Mouse (Mus musculus) midbrain, embryonic 14.5 days (tissue): ENCODE data around the gene Unk. TPM values are rescaled to one million over a fixed set of nuclear protein-coding genes. Genes with fewer than 3 reads are reported as not detected.
A peak's percentile ranks its signal among the peaks of the same experiment; 100 is the strongest.

Experiments
- ATAC-seq: fragments of 200-750 bp; cut with Nextera tagmentation; 2 replicates; pipeline ENCODE4 v1.8.0; 2017; ENCODE audit warnings: moderate number of reproducible peaks, moderate library complexity; ENCODE audit not compliant: low FRiP score, low TSS enrichment
- DNase-seq: peaks from one replicate; pipeline ENCODE4 v3.0.0-alpha.2; 2015
- H3K27ac ChIP-seq: fragments of 300-500 bp; sonication (generic); replicated peaks from 2 replicates; pipeline ENCODE4 v1.5.1; 2014; ENCODE audit warnings: mild to moderate bottlenecking, low read depth, low read length, moderate library complexity
- H3K27me3 ChIP-seq: fragments of 300-500 bp; sonication (generic); 2 replicates; pipeline ENCODE4 v1.6.1; 2014; ENCODE audit warnings: low read length, control low read depth, mixed read lengths; ENCODE audit not compliant: control insufficient read depth, insufficient read depth
- H3K36me3 ChIP-seq: fragments of 300-500 bp; sonication (generic); 2 replicates; pipeline ENCODE4 v1.6.1; 2014; ENCODE audit warnings: low read length, control low read depth; ENCODE audit not compliant: control insufficient read depth, insufficient read depth
- H3K4me1 ChIP-seq: fragments of 300-500 bp; sonication (generic); 2 replicates; pipeline ENCODE4 v1.6.1; 2014; ENCODE audit warnings: mild to moderate bottlenecking, antibody characterized with exemption, low read length, control low read depth; ENCODE audit not compliant: control insufficient read depth, insufficient read depth
- H3K4me2 ChIP-seq: fragments of 300-500 bp; sonication (generic); 2 replicates; pipeline ENCODE4 v1.6.1; 2014; ENCODE audit warnings: mild to moderate bottlenecking, low read length, moderate library complexity
- H3K4me3 ChIP-seq: fragments of 300-500 bp; sonication (generic); replicated peaks from 2 replicates; pipeline ENCODE4 v1.5.1; 2014; ENCODE audit warnings: low read depth, low read length
- H3K9ac ChIP-seq: fragments of 300-500 bp; sonication (generic); replicated peaks from 2 replicates; pipeline ENCODE4 v1.6.1; 2014; ENCODE audit warnings: mild to moderate bottlenecking, low read length, moderate library complexity
- H3K9me3 ChIP-seq: fragments of 300-500 bp; sonication (generic); 2 replicates; pipeline ENCODE4 v1.6.1; 2016; ENCODE audit warnings: low read length, control low read depth, mixed read lengths; ENCODE audit not compliant: control insufficient read depth
- WGBS: fragments of 180-500 bp; shearing (Covaris S2); extraction: QIAGEN DNeasy Blood & Tissue Kit; methylation state at CpG from one replicate; pipeline ENCODE4 v1.1.7; 2014; 5-methylcytosine and 5-hydroxymethylcytosine counted together
- polyA plus RNA-seq: library from polyadenylated mRNA; unstranded; fragments of >200 nt; fragmentation: Nextera tagmentation; extraction: Ambion mirVana; gene quantifications from 2 replicates; pipeline ENCODE4 v1.2.1, GENCODE M21; 2014

The Unk gene
- polyA plus RNA-seq, 1 experiment from 2014 or later: 33.0 TPM

DNA sequence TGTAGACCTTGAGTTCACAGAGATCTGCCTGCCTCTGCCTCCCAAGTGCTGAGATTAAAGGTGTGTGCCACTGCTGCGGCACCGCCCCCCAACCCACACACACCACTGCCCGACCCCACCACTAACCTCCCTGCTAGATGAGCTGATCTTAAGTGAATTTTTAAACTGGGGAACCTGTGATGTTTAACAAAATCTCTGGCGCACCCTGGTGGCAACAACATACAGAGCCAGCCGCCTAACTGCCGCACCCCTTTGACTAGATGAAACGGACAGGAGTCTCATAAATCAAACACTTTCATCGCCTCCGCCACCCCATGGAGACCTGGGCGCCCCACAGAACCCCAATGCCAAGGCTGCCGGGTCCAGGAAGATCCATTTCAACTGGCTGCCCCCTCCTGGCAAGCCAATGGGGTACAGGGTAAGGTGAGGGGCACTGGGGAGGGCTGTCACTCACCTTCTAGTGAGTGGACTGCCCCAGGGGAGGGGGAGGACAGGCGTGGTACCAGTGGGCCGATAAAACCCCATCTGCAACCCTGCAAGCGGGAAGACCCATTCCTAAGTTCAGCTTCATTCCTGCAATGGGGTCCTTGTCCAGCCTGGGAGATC is 30.5 kb upstream of the Unk start:
- H3K4me2 ChIP-seq: no peak overlapping the region
- ATAC-seq (no peak), DNase-seq (peak; percentile 86)
- H3K27me3 ChIP-seq: no peaks in the 10 kb centered on the region
- WGBS: 22% methylated on average over 14 of the region's 14 CpGs
- H3K27ac ChIP-seq: no peak overlapping the region
- H3K9ac ChIP-seq: no peak overlapping the region
- no peaks in the 10 kb centered on the region for H3K9me3 ChIP-seq
- H3K4me1 ChIP-seq: peaks cover 6% of the 10 kb centered on the region; the same call in 1 of the 2 replicates
- no peaks in the 10 kb centered on the region for H3K36me3 ChIP-seq
- H3K4me3 ChIP-seq: no peak overlapping the region

DNA sequence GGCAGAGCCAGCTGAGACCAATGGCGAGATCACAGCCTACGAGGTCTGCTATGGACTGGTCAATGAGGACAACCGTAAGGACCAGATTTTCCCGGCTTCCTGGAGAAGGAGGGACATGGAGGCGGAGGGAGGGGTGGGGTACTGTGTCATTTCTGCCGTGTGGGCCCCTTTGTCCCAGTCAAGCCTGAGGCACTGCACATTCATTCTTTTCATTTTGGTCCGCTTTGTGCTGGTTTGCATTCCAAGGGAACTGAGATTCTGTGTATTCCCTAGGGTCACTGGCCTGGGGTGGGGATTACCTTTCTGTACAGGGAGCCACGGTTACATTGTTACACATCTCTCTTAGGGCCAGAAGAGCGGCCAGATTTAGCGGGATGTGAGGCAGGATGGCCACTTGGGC is 29.5 kb upstream of the Unk start:
- H3K4me3 ChIP-seq: no peak overlapping the region
- no peak overlapping the region for H3K27ac ChIP-seq
- WGBS: 19% methylated on average over 10 of the region's 10 CpGs
- no peaks in the 10 kb centered on the region for H3K27me3 ChIP-seq
- H3K36me3 ChIP-seq: no peaks in the 10 kb centered on the region
- H3K9ac ChIP-seq: no peak overlapping the region
- no peaks in the 10 kb centered on the region for H3K9me3 ChIP-seq
- no peak overlapping the region for H3K4me2 ChIP-seq
- DNase-seq: peak; percentile 18
- peaks cover 16% of the 10 kb centered on the region for H3K4me1 ChIP-seq
- no peak for ATAC-seq

DNA sequence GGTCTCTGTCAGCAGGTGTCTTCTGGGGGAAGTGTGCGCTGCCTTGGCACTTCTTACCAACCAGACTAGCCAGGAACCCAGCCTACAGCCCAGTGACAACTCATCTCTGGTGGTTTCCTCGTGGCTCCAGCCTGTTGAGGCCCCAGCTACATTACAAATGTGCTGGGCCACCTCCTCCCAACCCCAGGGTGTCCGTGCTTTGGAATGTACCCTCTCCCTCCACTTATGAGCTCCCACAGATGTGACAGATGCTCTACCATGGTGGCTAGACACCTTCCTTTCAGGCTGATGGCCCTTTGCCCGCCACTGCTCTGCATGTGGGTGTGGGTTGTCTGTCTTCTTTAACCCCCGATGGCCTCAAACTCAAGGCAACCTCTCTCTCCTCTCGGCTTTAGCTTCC is 28.4 kb upstream of the Unk start:
- 76% methylated on average over 6 of the region's 6 CpGs for WGBS
- H3K4me3 ChIP-seq: no peak overlapping the region
- H3K27ac ChIP-seq: no peak overlapping the region
- H3K4me1 ChIP-seq: peaks cover 18% of the 10 kb centered on the region
- ATAC-seq (no peak), DNase-seq (no peak)
- H3K27me3 ChIP-seq: no peaks in the 10 kb centered on the region
- no peak overlapping the region for H3K9ac ChIP-seq
- H3K4me2 ChIP-seq: no peak overlapping the region
- no peaks in the 10 kb centered on the region for H3K9me3 ChIP-seq
- H3K36me3 ChIP-seq: no peaks in the 10 kb centered on the region

DNA sequence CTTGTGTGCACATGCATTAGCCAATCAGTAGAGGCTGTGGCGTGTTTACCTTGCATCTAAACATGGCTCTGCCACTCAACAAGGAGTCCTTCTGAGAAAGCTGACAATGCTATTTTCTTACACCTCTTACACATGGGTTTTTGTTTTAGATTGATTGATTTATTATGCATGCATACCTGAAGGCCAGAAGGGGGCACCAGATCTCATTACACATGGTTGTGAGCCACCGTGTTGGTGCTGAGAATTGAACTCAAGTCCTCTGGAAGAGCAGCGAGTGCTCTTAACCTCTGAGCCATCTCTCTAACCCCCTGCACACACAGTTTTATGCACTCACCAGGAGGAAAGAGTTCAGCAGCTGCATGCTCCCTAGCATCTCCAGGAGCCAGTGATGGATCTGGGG is 27.2 kb upstream of the Unk start:
- H3K27me3 ChIP-seq: no peaks in the 10 kb centered on the region
- no peak overlapping the region for H3K4me3 ChIP-seq
- H3K27ac ChIP-seq: no peak overlapping the region
- H3K4me1 ChIP-seq: peaks cover 18% of the 10 kb centered on the region
- H3K9me3 ChIP-seq: no peaks in the 10 kb centered on the region
- whole genome bisulfite sequencing: 94% methylated on average over 3 of the region's 3 CpGs
- H3K4me2 ChIP-seq: no peak overlapping the region
- H3K36me3 ChIP-seq: no peaks in the 10 kb centered on the region
- no peak for DNase-seq
- H3K9ac ChIP-seq: no peak overlapping the region
- no peak for ATAC-seq

DNA sequence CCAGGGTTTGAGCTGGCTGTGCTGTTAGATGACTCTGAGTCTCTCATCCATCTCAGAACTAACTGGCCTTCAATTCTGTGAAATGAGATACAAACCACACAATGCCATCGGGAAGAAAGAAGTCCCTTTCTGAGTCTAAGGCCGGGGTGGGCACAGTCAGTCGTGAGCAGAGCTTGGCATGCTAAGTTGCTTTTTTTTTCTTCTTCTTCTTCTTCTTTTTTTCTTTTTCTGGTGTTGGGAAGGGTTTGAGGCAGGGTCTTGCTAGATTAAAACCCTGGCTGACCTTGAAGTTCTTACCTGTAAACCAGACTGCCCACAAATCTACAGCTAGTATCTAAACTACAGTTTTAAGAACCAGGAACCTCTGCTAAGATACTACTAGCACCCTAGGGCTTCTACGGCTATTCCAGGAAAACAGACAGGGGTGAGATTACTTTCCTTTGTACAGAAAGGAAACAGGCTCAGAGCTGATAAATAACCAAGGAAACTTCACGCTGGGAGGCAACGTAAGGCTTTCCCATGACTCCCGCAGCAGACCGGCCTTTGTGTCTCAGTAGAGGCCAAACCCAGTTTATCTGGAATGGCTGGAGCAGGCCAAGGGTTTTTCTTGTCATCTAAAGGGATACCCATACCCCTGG is 25.8 kb upstream of the Unk start:
- Histone ChIP-seq H3K9me3 (no peaks in the 10 kb centered on the region), H3K27ac (no peak overlapping the region), H3K4me3 (peak overlapping the region; percentile 27), H3K36me3 (no peaks in the 10 kb centered on the region), H3K4me1 (peaks cover 18% of the 10 kb centered on the region), H3K9ac (peak overlapping the region; percentile 34; the same call in 1 of the 2 replicates), H3K4me2 (peak overlapping the region; percentile 62), H3K27me3 (no peaks in the 10 kb centered on the region)
- WGBS: 33% methylated on average over 8 of the region's 8 CpGs
- ATAC-seq (no peak), DNase-seq (no peak)

DNA sequence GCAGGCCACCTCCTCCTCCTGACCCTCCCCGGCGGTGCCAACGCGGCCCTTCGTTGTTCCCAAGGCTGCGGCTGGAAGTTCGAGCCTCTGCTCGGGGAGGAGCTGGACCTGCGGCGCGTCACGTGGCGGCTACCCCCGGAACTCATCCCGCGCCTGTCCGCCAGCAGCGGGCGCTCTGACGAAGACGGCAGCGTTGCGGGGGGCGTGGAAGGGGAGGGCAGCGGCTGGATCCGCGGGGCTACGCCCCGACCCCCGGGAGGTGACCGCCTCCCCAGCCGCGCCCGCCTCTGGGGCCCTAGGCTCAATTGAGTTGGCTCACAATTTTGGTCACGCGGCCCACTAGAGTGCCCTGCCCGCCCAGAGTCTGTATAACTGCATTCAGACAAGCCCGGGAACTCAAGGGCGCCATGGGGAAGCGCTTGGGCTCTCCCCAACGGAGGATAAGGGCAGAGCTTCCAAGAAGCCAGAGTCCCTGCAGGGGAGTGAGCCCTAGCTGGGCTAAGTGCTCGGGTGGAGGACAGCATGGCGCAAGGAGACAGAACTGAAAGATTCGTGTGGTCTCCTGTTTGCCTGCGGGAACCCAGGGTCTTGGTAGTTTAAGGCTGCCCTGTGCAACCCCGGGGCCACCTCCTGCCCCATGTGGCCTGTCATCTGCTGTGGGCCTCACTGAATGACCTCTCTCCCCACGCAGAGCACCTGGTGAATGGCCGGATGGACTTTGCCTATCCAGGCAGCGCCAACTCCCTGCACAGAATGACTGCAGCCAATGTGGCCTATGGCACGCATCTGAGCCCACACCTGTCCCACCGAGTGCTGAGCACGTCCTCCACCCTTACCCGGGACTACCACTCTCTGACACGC is 25.1 kb upstream of the Unk start:
- Histone ChIP-seq H3K9me3 (no peaks in the 10 kb centered on the region), H3K4me3 (peak overlapping the region; percentile 27), H3K27ac (no peak overlapping the region), H3K4me2 (peak overlapping the region; percentile 62), H3K9ac (peak overlapping the region; percentile 34; the same call in 1 of the 2 replicates), H3K4me1 (peaks cover 18% of the 10 kb centered on the region), H3K36me3 (no peaks in the 10 kb centered on the region), H3K27me3 (no peaks in the 10 kb centered on the region)
- peak; percentile 31 for ATAC-seq
- WGBS: 6% methylated on average over 54 of the region's 54 CpGs
- peak; percentile 79 for DNase-seq

DNA sequence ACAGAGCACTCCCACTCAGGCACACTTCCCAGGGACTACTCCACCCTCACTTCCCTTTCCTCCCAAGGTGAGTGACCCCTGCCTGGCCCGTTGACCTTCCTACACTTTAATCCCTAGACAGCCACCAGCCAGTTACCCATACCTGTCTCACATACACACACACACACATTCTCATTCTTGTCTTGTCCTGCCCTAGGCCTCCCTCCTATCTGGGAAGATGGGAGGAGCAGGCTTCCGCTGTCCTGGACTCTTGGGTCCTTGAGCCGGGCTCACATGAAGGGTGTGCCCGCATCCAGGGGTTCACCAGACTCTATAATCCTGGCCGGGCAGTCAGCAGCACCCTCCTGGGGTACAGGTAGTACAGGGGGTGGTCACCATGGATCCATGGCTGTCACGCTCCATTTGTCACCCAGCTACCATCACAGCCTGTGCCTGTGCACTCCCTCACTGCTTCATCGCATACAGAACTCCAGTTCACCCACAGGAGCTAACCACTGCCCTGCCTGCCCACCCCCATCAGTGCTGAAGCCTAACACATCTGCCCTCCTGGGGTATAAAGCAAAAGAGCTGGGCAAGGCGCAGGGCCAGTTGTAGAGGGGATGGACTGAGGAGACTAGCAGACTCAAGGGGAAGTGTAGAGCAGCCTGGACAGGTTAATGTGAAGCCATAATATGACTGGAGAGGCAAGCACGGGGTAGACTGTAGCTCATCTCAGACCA is 24.3 kb upstream of the Unk start:
- Histone ChIP-seq H3K27me3 (no peaks in the 10 kb centered on the region), H3K9me3 (no peaks in the 10 kb centered on the region), H3K4me1 (peaks cover 14% of the 10 kb centered on the region; the same call in 1 of the 2 replicates), H3K4me3 (no peak overlapping the region), H3K9ac (no peak overlapping the region), H3K27ac (no peak overlapping the region), H3K36me3 (no peaks in the 10 kb centered on the region), H3K4me2 (peak overlapping the region; percentile 62; the same call in 1 of the 2 replicates)
- DNase-seq (no peak), ATAC-seq (0 out of 2 replicates have a peak, but pooled peaks have one; percentile 24)
- 65% methylated on average over 9 of the region's 9 CpGs for WGBS

DNA sequence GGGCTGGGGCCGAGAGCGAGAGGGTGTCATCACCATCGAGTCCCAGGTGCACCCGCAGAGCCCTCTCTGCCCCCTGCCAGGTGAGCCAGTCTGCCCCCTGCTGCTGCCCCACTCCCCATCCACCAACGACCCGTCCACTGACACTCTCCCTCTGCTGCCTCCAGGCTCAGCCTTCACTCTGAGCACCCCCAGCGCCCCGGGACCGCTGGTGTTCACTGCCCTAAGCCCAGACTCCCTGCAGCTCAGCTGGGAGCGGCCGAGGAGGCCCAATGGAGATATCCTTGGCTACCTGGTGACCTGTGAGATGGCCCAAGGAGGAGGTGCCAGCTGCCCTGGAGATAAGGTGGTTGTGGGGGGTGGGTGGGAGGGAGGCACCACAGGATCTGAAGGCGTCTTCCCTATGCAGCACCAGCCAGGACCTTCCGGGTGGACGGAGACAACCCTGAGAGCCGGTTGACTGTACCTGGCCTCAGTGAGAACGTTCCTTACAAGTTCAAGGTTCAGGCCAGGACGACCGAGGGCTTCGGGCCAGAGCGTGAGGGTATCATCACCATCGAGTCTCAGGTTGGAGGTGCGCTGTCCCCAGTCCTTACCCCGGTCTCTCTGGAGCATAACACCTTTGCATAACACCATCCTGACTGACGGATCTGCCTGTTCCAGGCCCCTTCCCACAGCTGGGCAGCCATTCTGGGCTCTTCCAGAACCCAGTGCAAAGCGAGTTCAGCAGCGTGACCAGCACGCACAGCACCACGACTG is 22.8 kb upstream of the Unk start:
- H3K4me3 ChIP-seq: no peak overlapping the region
- no peak for DNase-seq
- no peak overlapping the region for H3K27ac ChIP-seq
- 88% methylated on average over 28 of the region's 28 CpGs for WGBS
- H3K36me3 ChIP-seq: no peaks in the 10 kb centered on the region
- no peak for ATAC-seq
- H3K9ac ChIP-seq: no peak overlapping the region
- H3K9me3 ChIP-seq: no peaks in the 10 kb centered on the region
- H3K4me2 ChIP-seq: no peak overlapping the region
- H3K4me1 ChIP-seq: peaks cover 17% of the 10 kb centered on the region
- H3K27me3 ChIP-seq: no peaks in the 10 kb centered on the region
